Mouse (Mus musculus) E14TG2a.4 (cell line): ENCODE results near the gene Slbp.

Source experiments
- H3K27me3 ChIP-seq: 2 replicates; pipeline ENCODE4 v1.6.1; 2014; ENCODE audit warnings: low read length, control low read depth; ENCODE audit not compliant: insufficient read depth
- H3K36me3 ChIP-seq: 2 replicates; pipeline ENCODE4 v1.6.1; 2014; ENCODE audit warnings: low read length, control low read depth; ENCODE audit not compliant: insufficient read depth
- H3K4me1 ChIP-seq: replicated peaks from 2 replicates; pipeline ENCODE4 v1.6.1; 2014; ENCODE audit warnings: low read depth, low read length, control low read depth
- H3K4me3 ChIP-seq: replicated peaks from 2 replicates; pipeline ENCODE4 v1.5.1; 2014; ENCODE audit warnings: mild to moderate bottlenecking, low read length
- H3K9me3 ChIP-seq: 2 replicates; pipeline ENCODE4 v1.6.1; 2014; ENCODE audit warnings: low read length, control low read depth
- CTCF ChIP-seq: conservative IDR thresholded peaks from 2 replicates; pipeline ENCODE4 v1.5.1; 2014; ENCODE audit warnings: low read length
- NANOG ChIP-seq: IDR thresholded peaks from 2 replicates; pipeline ENCODE4 v1.6.1; 2014; ENCODE audit warnings: borderline replicate concordance, low read length, mixed read lengths
- POU5F1 ChIP-seq: IDR thresholded peaks from 2 replicates; pipeline ENCODE4 v1.6.1; 2014; ENCODE audit warnings: low read length, borderline replicate concordance

The Slbp gene

DNA sequence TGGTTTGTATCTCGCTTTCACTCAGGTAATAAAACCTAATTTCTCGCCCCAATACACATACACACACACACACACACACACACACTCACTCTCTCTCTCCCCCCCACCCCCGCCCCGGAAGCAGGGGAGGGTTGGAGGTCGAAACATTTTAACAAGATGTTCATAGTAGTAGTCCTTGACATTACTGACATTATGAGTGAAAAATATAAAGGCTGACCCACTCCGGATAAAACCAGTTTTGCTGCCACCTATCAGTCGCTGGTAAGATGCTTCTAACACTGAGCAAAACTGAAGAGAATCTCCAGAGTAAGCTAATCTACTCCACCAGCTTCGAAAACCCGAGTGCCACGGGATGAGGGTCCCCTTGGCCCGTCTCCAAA, 843 bp downstream of the Slbp start:
- no peaks in the 10 kb centered on the region for H3K27me3 ChIP-seq
- TF ChIP-seq NANOG = no peak
- H3K9me3 ChIP-seq = no peaks in the 10 kb centered on the region
- peaks cover 74% of the 10 kb centered on the region for H3K36me3 ChIP-seq
- peaks cover 53% of the 10 kb centered on the region for H3K4me1 ChIP-seq
- H3K4me3 ChIP-seq = peak overlapping the region; percentile 98

DNA sequence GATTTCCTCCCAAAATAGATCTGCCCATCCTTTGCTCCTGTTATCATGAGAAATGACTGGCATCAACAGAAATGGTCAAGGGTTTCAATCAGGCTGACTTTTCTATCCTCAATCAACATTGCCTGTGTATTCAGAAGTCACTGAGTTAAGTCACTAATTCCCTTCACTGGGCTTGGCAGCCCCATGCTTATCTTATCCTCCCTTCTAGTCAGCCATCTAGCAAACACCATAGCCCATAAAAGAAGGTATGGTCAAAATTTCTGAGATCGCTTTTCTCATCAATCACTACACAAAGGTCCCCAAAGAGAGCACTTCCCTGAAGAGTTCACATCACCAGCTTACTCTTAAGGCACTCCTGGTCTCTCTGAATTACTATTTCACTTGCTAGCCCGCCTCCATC, 1.4 kb downstream of the Slbp start:
- H3K27me3 ChIP-seq = no peaks in the 10 kb centered on the region
- H3K9me3 ChIP-seq = no peaks in the 10 kb centered on the region
- H3K36me3 ChIP-seq = peaks cover 76% of the 10 kb centered on the region
- H3K4me3 ChIP-seq = peak overlapping the region; percentile 98
- TF ChIP-seq NANOG (no peak), CTCF (no peak), POU5F1 (no peak)
- H3K4me1 ChIP-seq = peaks cover 50% of the 10 kb centered on the region

DNA sequence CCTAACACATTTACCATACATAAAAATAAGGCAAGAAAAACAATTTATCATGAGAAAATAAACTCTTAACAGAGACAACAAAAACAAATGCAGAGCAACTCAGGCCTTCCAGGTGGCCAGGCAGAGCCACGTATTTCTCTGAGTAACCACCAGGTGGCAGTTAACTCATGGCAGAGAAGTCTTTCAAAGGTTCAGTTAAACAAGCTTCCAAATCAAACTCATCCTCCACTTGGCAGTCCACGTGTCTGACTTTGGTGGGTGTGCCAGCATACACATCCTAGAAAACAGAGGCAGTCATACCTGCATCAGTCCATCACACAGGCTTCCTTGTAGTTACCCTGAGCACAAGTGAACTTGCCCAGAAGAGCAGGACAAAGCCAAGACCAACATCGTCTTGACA, 11.7 kb downstream of the Slbp start:
- H3K9me3 ChIP-seq = no peaks in the 10 kb centered on the region
- no peak overlapping the region for H3K4me3 ChIP-seq
- H3K27me3 ChIP-seq = no peaks in the 10 kb centered on the region
- H3K4me1 ChIP-seq = 0 out of 2 replicates have a peak, but pooled peaks cover 5% of the 10 kb centered on the region
- H3K36me3 ChIP-seq = peaks cover 94% of the 10 kb centered on the region
- TF ChIP-seq NANOG (no peak), CTCF (peak; percentile 72)

DNA sequence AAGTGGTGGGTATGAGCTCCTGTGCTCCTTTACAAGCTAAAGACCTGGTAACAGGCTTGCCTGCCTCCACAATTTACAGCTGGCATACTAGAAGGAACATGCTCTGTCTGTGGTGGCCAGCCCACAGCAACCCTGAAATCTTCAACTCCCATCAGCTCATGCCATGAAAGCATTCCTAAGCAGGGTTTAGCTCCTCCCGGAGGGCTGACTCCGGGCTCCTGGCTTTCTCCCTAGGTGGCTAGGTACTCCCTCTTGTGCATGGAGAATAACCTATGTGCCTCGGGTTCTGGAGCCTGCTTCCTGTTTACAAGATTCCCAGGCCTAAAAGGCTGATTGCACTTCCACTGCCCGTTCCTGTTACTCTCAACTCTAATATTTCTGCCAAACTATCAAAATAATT, 13.5 kb downstream of the Slbp start:
- Histone ChIP-seq H3K4me3 (no peak overlapping the region), H3K4me1 (peaks cover 9% of the 10 kb centered on the region; the same call in 1 of the 2 replicates), H3K9me3 (no peaks in the 10 kb centered on the region), H3K36me3 (peaks cover 88% of the 10 kb centered on the region), H3K27me3 (no peaks in the 10 kb centered on the region)
- TF ChIP-seq CTCF (0 out of 2 replicates have a peak, but pooled peaks have one; percentile 2), NANOG (no peak), POU5F1 (no peak)

DNA sequence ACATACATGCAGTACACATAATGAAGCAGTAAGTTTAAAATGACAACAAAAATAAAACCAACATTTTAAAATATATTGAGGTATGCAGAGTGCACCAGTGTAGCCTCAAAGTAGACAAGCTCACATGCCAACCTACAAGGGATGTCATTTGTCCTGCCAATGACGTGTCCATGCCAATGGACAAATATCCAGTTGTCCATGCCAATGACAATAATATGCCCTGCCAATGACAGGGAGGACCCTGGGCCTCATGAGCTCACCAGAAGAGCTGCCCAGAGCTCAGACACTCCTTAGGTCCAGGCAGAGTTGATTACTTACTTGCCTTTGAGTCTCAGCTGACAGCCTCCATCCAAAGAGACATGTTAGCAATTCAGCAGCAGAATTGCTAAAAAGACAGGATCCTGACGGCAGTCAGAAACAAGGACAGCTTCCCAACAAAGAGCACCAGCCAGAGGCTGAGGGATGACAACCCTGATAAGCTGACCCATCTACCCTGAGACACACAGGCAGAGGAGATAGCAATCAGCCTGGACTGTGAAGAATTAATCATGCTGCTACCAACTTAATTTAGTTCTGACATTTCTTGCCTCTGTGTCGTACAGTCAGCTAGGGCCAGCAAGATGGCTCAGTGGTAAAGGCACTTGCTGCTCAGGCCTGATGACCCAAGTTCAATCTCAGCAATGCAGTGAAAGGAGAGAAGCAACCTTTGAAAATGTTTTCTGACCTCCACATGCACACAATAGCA, 14.6 kb downstream of the Slbp start:
- no peaks in the 10 kb centered on the region for H3K9me3 ChIP-seq
- H3K4me3 ChIP-seq = no peak overlapping the region
- peaks cover 9% of the 10 kb centered on the region; the same call in 1 of the 2 replicates for H3K4me1 ChIP-seq
- TF ChIP-seq NANOG (no peak), POU5F1 (no peak), CTCF (no peak)
- H3K36me3 ChIP-seq = peaks cover 77% of the 10 kb centered on the region
- no peaks in the 10 kb centered on the region for H3K27me3 ChIP-seq

DNA sequence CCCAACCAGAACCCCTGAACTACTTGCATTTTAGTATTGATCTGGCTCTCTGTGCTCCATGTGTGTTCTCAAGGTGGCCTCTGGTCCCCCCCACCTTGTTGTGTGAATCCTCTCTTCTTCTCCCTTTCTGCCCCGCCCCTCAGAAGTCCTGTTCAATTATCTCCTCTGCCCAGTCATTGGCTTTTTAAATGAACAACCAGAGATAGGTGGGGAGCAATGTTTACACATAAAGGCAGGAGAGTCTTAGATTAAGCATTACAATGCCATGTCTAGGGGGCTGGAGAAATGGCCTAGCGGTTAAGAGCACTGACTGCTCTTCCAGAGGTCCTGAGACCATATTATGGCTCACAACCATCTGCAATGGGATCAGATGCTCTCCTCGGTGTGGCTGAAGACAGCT, 17.0 kb downstream of the Slbp start:
- Histone ChIP-seq H3K4me3 (no peak overlapping the region), H3K4me1 (peaks cover 16% of the 10 kb centered on the region), H3K36me3 (peaks cover 53% of the 10 kb centered on the region), H3K9me3 (no peaks in the 10 kb centered on the region), H3K27me3 (no peaks in the 10 kb centered on the region; the same call in 1 of the 2 replicates)
- TF ChIP-seq NANOG (no peak), POU5F1 (no peak), CTCF (no peak)

DNA sequence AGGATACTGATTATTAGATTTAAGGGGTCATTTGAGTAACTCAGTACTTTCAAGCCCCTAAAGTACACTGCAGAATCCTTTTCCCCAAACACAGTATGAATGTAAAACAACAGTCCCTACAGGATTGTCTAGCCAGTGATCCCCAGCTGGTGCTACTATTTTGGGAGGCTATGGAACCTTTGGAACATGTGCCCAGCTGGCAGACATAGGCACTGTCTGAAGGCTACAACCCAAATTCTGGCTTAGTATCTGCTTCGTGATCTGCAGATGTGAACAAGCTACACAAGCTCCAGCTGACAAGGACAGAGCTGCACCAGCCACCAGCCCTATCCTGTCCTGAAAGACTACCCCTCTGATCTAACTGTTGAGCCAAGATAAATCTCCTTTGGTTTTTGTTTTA, 19.8 kb downstream of the Slbp start:
- Histone ChIP-seq H3K4me3 (no peak overlapping the region), H3K9me3 (no peaks in the 10 kb centered on the region), H3K4me1 (peaks cover 27% of the 10 kb centered on the region), H3K27me3 (no peaks in the 10 kb centered on the region; the same call in 1 of the 2 replicates), H3K36me3 (peaks cover 28% of the 10 kb centered on the region)
- no peak for TF ChIP-seq CTCF
- no peak for TF ChIP-seq POU5F1
- TF ChIP-seq NANOG = no peak

DNA sequence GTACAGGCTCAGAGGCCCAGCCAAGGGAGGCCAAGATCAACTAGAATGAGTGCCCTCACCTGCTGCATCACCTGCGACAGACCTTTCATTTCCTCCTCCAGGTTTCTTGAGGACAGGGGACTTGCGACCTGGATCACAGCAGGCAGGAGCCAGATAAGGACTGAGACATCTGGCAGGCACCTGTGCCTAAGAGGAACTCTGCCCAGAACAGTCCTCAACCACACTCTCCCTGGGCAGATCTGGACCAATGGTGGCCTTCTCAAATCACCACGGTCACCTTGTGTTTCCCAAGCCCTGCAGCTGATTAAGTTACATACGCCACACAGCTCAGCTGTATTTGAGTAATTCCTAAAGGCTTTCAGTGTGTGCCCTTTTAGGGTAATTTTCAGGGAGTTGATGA, 21.8 kb downstream of the Slbp start:
- H3K4me1 ChIP-seq = peaks cover 31% of the 10 kb centered on the region
- H3K27me3 ChIP-seq = no peaks in the 10 kb centered on the region; the same call in 1 of the 2 replicates
- H3K9me3 ChIP-seq = no peaks in the 10 kb centered on the region
- H3K36me3 ChIP-seq = peaks cover 21% of the 10 kb centered on the region
- no peak for TF ChIP-seq CTCF
- no peak for TF ChIP-seq NANOG
- no peak for TF ChIP-seq POU5F1
- H3K4me3 ChIP-seq = peak overlapping the region; percentile 95; the same call in 1 of the 2 replicates

DNA sequence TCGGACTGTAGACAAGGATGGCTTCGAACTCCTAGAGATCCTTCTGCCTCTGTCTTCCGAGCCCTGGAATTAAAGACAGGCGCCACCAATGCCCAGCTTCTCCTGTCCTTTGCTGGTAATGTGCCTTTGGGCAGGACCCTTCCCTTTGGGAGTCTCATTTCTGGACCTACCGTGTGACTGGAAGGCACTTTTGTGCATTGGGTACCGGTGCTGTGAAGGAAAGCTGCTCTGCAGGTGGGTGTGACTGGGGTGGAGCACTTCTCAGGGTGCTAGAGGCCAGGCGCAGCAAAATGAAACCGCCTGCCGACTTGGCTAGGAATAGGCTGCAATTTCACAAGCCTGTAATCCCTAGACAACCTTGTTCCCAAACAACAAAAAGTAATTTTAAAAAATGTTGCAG, 22.3 kb downstream of the Slbp start:
- peak overlapping the region; percentile 95 for H3K4me3 ChIP-seq
- TF ChIP-seq POU5F1 (no peak), NANOG (no peak), CTCF (no peak)

More for the DNA sequence above, 22.3 kb downstream of the Slbp start:
- Histone ChIP-seq H3K27me3 (no peaks in the 10 kb centered on the region; the same call in 1 of the 2 replicates), H3K9me3 (no peaks in the 10 kb centered on the region), H3K4me1 (peaks cover 30% of the 10 kb centered on the region), H3K36me3 (peaks cover 22% of the 10 kb centered on the region)
